ENCODE assay signal across 26 mouse cellular contexts in the genomic region with DNA sequence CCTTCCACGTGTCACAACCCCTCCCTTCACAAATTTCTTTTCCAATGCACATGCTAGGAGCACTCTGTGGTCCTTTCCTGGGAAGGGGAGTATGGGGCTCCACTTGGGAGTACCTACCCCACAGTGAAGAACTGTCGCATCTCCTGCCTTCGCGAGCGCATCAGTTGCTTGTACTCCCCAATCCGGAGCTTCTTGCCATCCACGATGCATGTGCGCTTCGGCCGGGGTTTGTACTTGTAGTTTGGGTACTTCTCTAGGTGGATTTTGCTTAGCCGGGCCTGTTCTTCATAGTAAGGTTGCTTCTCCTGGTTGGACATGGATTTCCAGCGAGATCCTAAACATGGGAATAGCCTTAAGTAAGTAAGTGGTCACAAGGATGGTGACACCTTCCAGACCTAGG.
"Had no signal": no experiment of that assay in that cellular context is flagged by ENCODE, and none has a peak within 500 bp of the region (broad histone marks: within the 10 kb centered on the region; RNA-seq: fewer than 3 reads in every experiment).

No protein-coding gene starts in this region.

- H3K36me3 ChIP-seq: heart, embryonic 15.5 days; hindbrain, embryonic 10.5 days; hindbrain, embryonic 12.5 days; limb, embryonic 10.5 days had no signal

- H3K4me1 ChIP-seq: hindbrain, embryonic 12.5 days; liver, embryonic 13.5 days; liver, embryonic 15.5 days had no signal

- H3K4me2 ChIP-seq: heart, embryonic 11.5 days; heart, embryonic 13.5 days; heart, embryonic 15.5 days; hindbrain, embryonic 12.5 days; hindbrain, embryonic 14.5 days; limb, embryonic 12.5 days; liver, embryonic 11.5 days; liver, embryonic 13.5 days; liver, embryonic 15.5 days had no signal

- H3K27ac ChIP-seq: heart, embryonic 13.5 days; heart, embryonic 15.5 days; hindbrain, embryonic 10.5 days; hindbrain, embryonic 12.5 days; hindbrain, embryonic 14.5 days; layer of hippocampus, adult 2 months; left cerebral cortex, adult 2 months; limb, embryonic 10.5 days; limb, embryonic 12.5 days; liver, embryonic 13.5 days; liver, embryonic 15.5 days had no signal

- H3K9me3 ChIP-seq: heart, embryonic 13.5 days; heart, embryonic 15.5 days; hindbrain, embryonic 10.5 days; hindbrain, embryonic 12.5 days; limb, embryonic 10.5 days; limb, embryonic 12.5 days; liver, embryonic 13.5 days; liver, embryonic 15.5 days had no signal

- H3K9ac ChIP-seq: heart, embryonic 13.5 days; heart, embryonic 15.5 days; hindbrain, embryonic 12.5 days; hindbrain, embryonic 14.5 days; limb, embryonic 12.5 days; liver, embryonic 13.5 days; liver, embryonic 15.5 days; liver, postnatal 0 days had no signal

- H3K27me3 ChIP-seq: heart, embryonic 13.5 days; heart, embryonic 15.5 days; hindbrain, embryonic 12.5 days; limb, embryonic 12.5 days; liver, embryonic 13.5 days; liver, embryonic 15.5 days had no signal

- DNase-seq: gastrocnemius, postnatal 14 days; gastrocnemius, postnatal 36 days; heart, postnatal 4 days; kidney, adult 18-20 months; kidney, adult 8-10 months; kidney, postnatal 10 days; kidney, postnatal 25 days; kidney, postnatal 4 days; liver; liver, embryonic 13.5 days; liver, postnatal 0 days had no signal

- H3K4me3 ChIP-seq: heart, embryonic 13.5 days; heart, embryonic 15.5 days; hindbrain, embryonic 10.5 days; hindbrain, embryonic 12.5 days; layer of hippocampus, adult 2 months; left cerebral cortex, adult 2 months; limb, embryonic 10.5 days; limb, embryonic 12.5 days; liver, embryonic 13.5 days; liver, embryonic 15.5 days had no signal

- ATAC-seq: hindbrain, embryonic 16.5 days; inflammation-experienced regulatory T-cells, adult 6 months; intestine, postnatal 0 days; liver, postnatal 0 days had no signal
